Mouse (Mus musculus): ENCODE data around the gene Phlda3. TPM values are rescaled to one million over a fixed set of nuclear protein-coding genes. Genes with fewer than 3 reads are reported as not detected.

The Phlda3 gene
- polyA plus RNA-seq, 1 experiment from 2014 or later = 20.7 TPM

DNA sequence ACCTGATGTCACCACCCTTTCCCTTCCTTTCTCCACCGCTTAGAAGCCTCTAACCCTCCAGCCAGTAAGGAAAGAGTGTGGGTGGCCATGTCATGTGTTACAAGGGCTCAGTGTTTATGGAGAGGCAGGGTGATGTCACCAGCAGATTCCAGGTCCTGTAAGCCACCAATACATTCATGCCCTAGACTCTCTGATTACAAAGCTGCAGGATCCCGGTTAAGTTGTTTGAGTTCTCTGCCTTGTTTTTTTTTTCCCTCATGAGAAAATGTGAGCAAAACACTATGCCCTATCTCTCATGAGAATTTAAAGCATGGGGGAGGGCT is 1.8 kb upstream of the Phlda3 start:
- ATAC-seq (ENCODE audit: low FRiP score, low TSS enrichment) (no peak), DNase-seq (no peak)
- Histone ChIP-seq H3K4me1 (ENCODE audit: control insufficient read depth, insufficient read depth, low read length) (peaks cover 17% of the 10 kb centered on the region), H3K9ac (replicated peaks; ENCODE audit: low read length) (no peak overlapping the region), H3K9me3 (ENCODE audit: control insufficient read depth, low read length) (no peaks in the 10 kb centered on the region), H3K27ac (replicated peaks; ENCODE audit: low read depth, low read length) (no peak overlapping the region), H3K4me2 (ENCODE audit: low read length) (no peak overlapping the region), H3K36me3 (ENCODE audit: control insufficient read depth, insufficient read depth, low read length) (no peaks in the 10 kb centered on the region), H3K4me3 (replicated peaks; ENCODE audit: low read depth, low read length) (no peak overlapping the region), H3K27me3 (ENCODE audit: control insufficient read depth, insufficient read depth, low read length) (peaks cover 5% of the 10 kb centered on the region; the same call in 1 of the 2 replicates)
- WGBS = 85% methylated on average over 2 of the region's 2 CpGs

DNA sequence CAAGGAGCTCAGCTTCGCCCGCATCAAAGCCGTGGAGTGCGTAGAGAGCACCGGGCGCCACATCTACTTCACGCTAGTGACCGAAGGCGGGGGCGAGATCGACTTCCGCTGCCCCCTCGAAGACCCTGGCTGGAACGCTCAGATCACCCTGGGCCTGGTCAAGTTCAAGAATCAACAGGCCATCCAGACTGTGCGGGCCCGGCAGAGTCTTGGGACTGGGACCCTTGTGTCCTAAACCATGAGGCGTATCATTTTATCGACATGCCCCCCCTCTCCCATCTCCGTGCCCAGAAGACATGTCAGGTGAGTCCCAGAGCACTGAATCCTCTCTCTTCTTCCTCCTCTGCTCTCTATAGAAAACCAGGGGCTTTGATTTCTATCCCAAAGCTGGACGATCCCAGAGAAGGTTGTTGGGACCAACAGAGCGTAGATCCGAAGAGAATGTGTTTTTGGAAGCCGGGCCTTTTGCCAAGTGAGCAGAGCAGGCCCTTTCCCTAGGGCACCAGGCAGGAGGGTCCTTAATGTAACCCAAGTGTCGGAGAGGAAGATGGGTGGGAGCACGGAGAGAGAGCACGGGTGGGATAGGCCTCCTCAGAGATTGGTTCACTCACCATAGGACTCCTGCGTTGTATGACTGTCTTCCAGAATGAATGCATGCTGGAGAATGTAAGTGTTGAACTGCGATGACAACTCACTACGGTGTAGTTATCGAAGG is 830 bp downstream of the Phlda3 start:
- peaks cover 17% of the 10 kb centered on the region for H3K4me1 ChIP-seq (ENCODE audit: control insufficient read depth, insufficient read depth, low read length)
- no peaks in the 10 kb centered on the region for H3K36me3 ChIP-seq (ENCODE audit: control insufficient read depth, insufficient read depth, low read length)
- ATAC-seq (ENCODE audit: low FRiP score, low TSS enrichment) (peak; percentile 12; the same call in 1 of the 2 replicates), DNase-seq (peak; percentile 3)
- peak overlapping the region; percentile 74 for H3K27ac ChIP-seq (replicated peaks; ENCODE audit: low read depth, low read length)
- H3K9me3 ChIP-seq (ENCODE audit: control insufficient read depth, low read length) = no peaks in the 10 kb centered on the region
- H3K4me2 ChIP-seq (ENCODE audit: low read length) = peak overlapping the region; percentile 94
- H3K27me3 ChIP-seq (ENCODE audit: control insufficient read depth, insufficient read depth, low read length) = peaks cover 5% of the 10 kb centered on the region; the same call in 1 of the 2 replicates
- peak overlapping the region; percentile 75 for H3K9ac ChIP-seq (replicated peaks; ENCODE audit: low read length)
- H3K4me3 ChIP-seq (replicated peaks; ENCODE audit: low read depth, low read length) = peak overlapping the region; percentile 56
- 31% methylated on average over 30 of the region's 30 CpGs for WGBS

DNA sequence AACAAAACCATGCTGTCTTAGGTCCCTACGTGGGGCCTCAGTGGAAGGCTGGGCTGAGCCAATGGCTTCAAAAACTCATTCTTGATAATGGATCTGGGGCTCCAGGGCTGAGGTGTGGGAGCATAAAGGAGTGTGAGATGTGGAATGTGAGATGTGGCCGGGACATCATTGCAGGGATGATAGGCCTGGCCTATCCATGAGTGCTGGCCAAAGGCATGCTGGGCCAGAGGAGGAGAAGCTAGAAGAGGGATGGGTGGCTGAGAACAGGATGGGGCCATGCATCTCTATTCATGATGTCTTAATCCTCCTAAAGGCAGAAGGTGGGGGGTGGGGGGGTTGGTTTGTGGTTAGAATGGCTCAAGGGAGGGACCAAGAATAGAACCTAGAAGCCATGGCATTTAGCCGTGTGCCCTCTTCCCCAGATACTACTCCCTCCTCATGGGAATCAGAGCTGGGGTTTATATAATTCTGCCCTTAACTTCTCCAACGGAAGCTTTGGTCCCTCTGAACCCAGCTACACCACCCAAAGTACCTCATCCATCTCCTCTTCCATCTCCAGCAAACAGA is 1.5 kb downstream of the Phlda3 start:
- Histone ChIP-seq H3K4me3 (replicated peaks; ENCODE audit: low read depth, low read length) (peak overlapping the region; percentile 56), H3K4me1 (ENCODE audit: control insufficient read depth, insufficient read depth, low read length) (peaks cover 17% of the 10 kb centered on the region), H3K27me3 (ENCODE audit: control insufficient read depth, insufficient read depth, low read length) (peaks cover 5% of the 10 kb centered on the region; the same call in 1 of the 2 replicates), H3K36me3 (ENCODE audit: control insufficient read depth, insufficient read depth, low read length) (no peaks in the 10 kb centered on the region), H3K4me2 (ENCODE audit: low read length) (peak overlapping the region; percentile 94), H3K9ac (replicated peaks; ENCODE audit: low read length) (no peak overlapping the region), H3K27ac (replicated peaks; ENCODE audit: low read depth, low read length) (no peak overlapping the region), H3K9me3 (ENCODE audit: control insufficient read depth, low read length) (no peaks in the 10 kb centered on the region)
- WGBS = 92% methylated on average over 4 of the region's 4 CpGs
- DNase-seq (no peak), ATAC-seq (ENCODE audit: low FRiP score, low TSS enrichment) (no peak)

- 93% methylated on average over 2 of the region's 2 CpGs for WGBS
Measured at GRCm38 (mm10) chr1:135768400-135768799, 2.5 kb downstream of the Phlda3 start.

GRCm38 (mm10) chr1:135770237-135770636 is 4.3 kb downstream of the Phlda3 start:
- Histone ChIP-seq H3K9ac (replicated peaks; ENCODE audit: low read length) (no peak overlapping the region), H3K27me3 (ENCODE audit: control insufficient read depth, insufficient read depth, low read length) (peaks cover 2% of the 10 kb centered on the region; the same call in 1 of the 2 replicates), H3K27ac (replicated peaks; ENCODE audit: low read depth, low read length) (no peak overlapping the region), H3K36me3 (ENCODE audit: control insufficient read depth, insufficient read depth, low read length) (no peaks in the 10 kb centered on the region), H3K4me1 (ENCODE audit: control insufficient read depth, insufficient read depth, low read length) (peaks cover 17% of the 10 kb centered on the region), H3K4me2 (ENCODE audit: low read length) (no peak overlapping the region), H3K9me3 (ENCODE audit: control insufficient read depth, low read length) (no peaks in the 10 kb centered on the region), H3K4me3 (replicated peaks; ENCODE audit: low read depth, low read length) (no peak overlapping the region)
- WGBS = 82% methylated on average over 7 of the region's 7 CpGs
- DNase-seq (no peak), ATAC-seq (ENCODE audit: low FRiP score, low TSS enrichment) (no peak)

More at GRCm38 (mm10) chr1:135768400-135768799, 2.5 kb downstream of the Phlda3 start:
- Histone ChIP-seq H3K4me2 (ENCODE audit: low read length) (no peak overlapping the region), H3K9me3 (ENCODE audit: control insufficient read depth, low read length) (no peaks in the 10 kb centered on the region), H3K27ac (replicated peaks; ENCODE audit: low read depth, low read length) (no peak overlapping the region), H3K36me3 (ENCODE audit: control insufficient read depth, insufficient read depth, low read length) (no peaks in the 10 kb centered on the region), H3K27me3 (ENCODE audit: control insufficient read depth, insufficient read depth, low read length) (peaks cover 5% of the 10 kb centered on the region; the same call in 1 of the 2 replicates), H3K4me1 (ENCODE audit: control insufficient read depth, insufficient read depth, low read length) (peaks cover 17% of the 10 kb centered on the region), H3K4me3 (replicated peaks; ENCODE audit: low read depth, low read length) (no peak overlapping the region), H3K9ac (replicated peaks; ENCODE audit: low read length) (no peak overlapping the region)
- no peak for ATAC-seq (ENCODE audit: low FRiP score, low TSS enrichment)
- no peak for DNase-seq

- no peaks in the 10 kb centered on the region for H3K27me3 ChIP-seq (ENCODE audit: control insufficient read depth, insufficient read depth, low read length)
- H3K4me2 ChIP-seq (ENCODE audit: low read length) = no peak overlapping the region
- no peak overlapping the region for H3K27ac ChIP-seq (replicated peaks; ENCODE audit: low read depth, low read length)
- no peaks in the 10 kb centered on the region for H3K36me3 ChIP-seq (ENCODE audit: control insufficient read depth, insufficient read depth, low read length)
- no peak overlapping the region for H3K9ac ChIP-seq (replicated peaks; ENCODE audit: low read length)
- no peak overlapping the region for H3K4me3 ChIP-seq (replicated peaks; ENCODE audit: low read depth, low read length)
- H3K9me3 ChIP-seq (ENCODE audit: control insufficient read depth, low read length) = no peaks in the 10 kb centered on the region
- H3K4me1 ChIP-seq (ENCODE audit: control insufficient read depth, insufficient read depth, low read length) = peaks cover 17% of the 10 kb centered on the region
- 58% methylated on average over 12 of the region's 12 CpGs for WGBS
- DNase-seq = peak; percentile 36
- ATAC-seq (ENCODE audit: low FRiP score, low TSS enrichment) = no peak
Measured at GRCm38 (mm10) chr1:135770896-135771572, 5.1 kb downstream of the Phlda3 start.

GRCm38 (mm10) chr1:135771573-135771970 is 5.7 kb downstream of the Phlda3 start:
- ATAC-seq (ENCODE audit: low FRiP score, low TSS enrichment) (no peak), DNase-seq (no peak)
- peaks cover 14% of the 10 kb centered on the region for H3K4me1 ChIP-seq (ENCODE audit: control insufficient read depth, insufficient read depth, low read length)
- H3K9me3 ChIP-seq (ENCODE audit: control insufficient read depth, low read length) = no peaks in the 10 kb centered on the region
- H3K27me3 ChIP-seq (ENCODE audit: control insufficient read depth, insufficient read depth, low read length) = no peaks in the 10 kb centered on the region
- H3K36me3 ChIP-seq (ENCODE audit: control insufficient read depth, insufficient read depth, low read length) = no peaks in the 10 kb centered on the region
- no peak overlapping the region for H3K27ac ChIP-seq (replicated peaks; ENCODE audit: low read depth, low read length)
- WGBS = 72% methylated on average over 8 of the region's 8 CpGs
- H3K9ac ChIP-seq (replicated peaks; ENCODE audit: low read length) = no peak overlapping the region
- H3K4me2 ChIP-seq (ENCODE audit: low read length) = no peak overlapping the region
- H3K4me3 ChIP-seq (replicated peaks; ENCODE audit: low read depth, low read length) = no peak overlapping the region

DNA sequence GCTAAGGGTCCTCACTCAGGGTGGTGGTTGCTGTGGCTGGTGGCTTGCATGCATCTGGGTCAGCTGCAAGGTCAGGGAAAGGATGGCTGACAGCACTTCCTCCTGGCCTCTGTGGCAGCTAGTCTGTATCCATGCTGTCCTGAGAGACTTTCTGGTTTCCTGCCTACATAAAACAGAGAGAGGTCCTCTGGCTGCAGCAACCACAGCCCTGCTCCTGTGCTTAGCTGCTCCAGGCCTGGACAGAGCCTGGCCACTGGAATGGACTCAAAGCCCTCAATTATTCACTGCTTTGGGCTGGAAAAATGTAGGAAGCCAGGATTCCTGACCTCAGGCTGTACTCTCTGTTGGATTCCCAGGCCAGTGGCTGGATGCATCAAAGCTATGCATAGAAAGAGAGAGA is 10.7 kb downstream of the Phlda3 start:
- H3K27ac ChIP-seq (replicated peaks; ENCODE audit: low read depth, low read length) = no peak overlapping the region
- no peaks in the 10 kb centered on the region for H3K9me3 ChIP-seq (ENCODE audit: control insufficient read depth, low read length)
- H3K4me1 ChIP-seq (ENCODE audit: control insufficient read depth, insufficient read depth, low read length) = peaks cover 7% of the 10 kb centered on the region; the same call in 1 of the 2 replicates
- H3K4me2 ChIP-seq (ENCODE audit: low read length) = no peak overlapping the region
- ATAC-seq (ENCODE audit: low FRiP score, low TSS enrichment) (no peak), DNase-seq (no peak)
- peaks cover 3% of the 10 kb centered on the region; the same call in 1 of the 2 replicates for H3K27me3 ChIP-seq (ENCODE audit: control insufficient read depth, insufficient read depth, low read length)
- H3K36me3 ChIP-seq (ENCODE audit: control insufficient read depth, insufficient read depth, low read length) = no peaks in the 10 kb centered on the region
- no peak overlapping the region for H3K4me3 ChIP-seq (replicated peaks; ENCODE audit: low read depth, low read length)
- H3K9ac ChIP-seq (replicated peaks; ENCODE audit: low read length) = no peak overlapping the region

Measured in midbrain, embryonic 14.5 days (tissue).